22 mouse cellular contexts compared by ENCODE assay signal in genomic region chr1:106406852-106407251, GRCm38 (mm10).
DNase-seq lines count a peak whose midpoint lies in the region; ATAC-seq lines count a peak whose summit lies in the region.
"Had no signal": no experiment of that assay in that cellular context is flagged by ENCODE, and none has a peak within 500 bp of the region (broad histone marks: within the 10 kb centered on the region; RNA-seq: fewer than 3 reads in every experiment).

No protein-coding gene starts in this region.

- intact Hi-C loops in left cerebral cortex, postnatal 4 days (cut with DNase I), result no loop called here
- intact Hi-C loops in left cerebral cortex, postnatal 36 days (cut with DNase I), result no loop called here

- DNase-seq in left cerebral cortex, postnatal 4 days, result peak; percentile 34
- no peak for DNase-seq in left cerebral cortex, postnatal 36 days (ENCODE audit: low spot score in 2 of 2)
- peak; percentile 68 for DNase-seq in brain, adult 2 months (ENCODE audit: low read depth, low spot score)
- peak; percentile 77 for DNase-seq in layer of hippocampus, adult 11-12 months (ENCODE audit: low spot score)
- peak; percentile 9 for DNase-seq in limb, embryonic 10.5 days (ENCODE audit: low spot score)
- DNase-seq: adrenal gland, adult 2 months; cerebellum, adult 11 months; cerebellum, postnatal 36 days; gastrocnemius, postnatal 10 days; heart, adult 18-20 months; kidney, adult 2 months; kidney, postnatal 14 days; lung, adult 18-20 months; lung, postnatal 36 days had no signal

- no peaks in the 10 kb centered on the region for H3K4me1 ChIP-seq in limb, embryonic 10.5 days
- H3K4me1 ChIP-seq in intestine, embryonic 16.5 days (ENCODE audit: control insufficient read depth, insufficient read depth, low read length), result no peaks in the 10 kb centered on the region
- H3K4me1 ChIP-seq in hindbrain, embryonic 13.5 days (replicated peaks), result no peaks in the 10 kb centered on the region; the same call in 1 of the 2 replicates
- H3K4me1 ChIP-seq: limb, embryonic 15.5 days had no signal

- no peaks in the 10 kb centered on the region for H3K27me3 ChIP-seq in limb, embryonic 10.5 days (ENCODE audit: low read depth, poor library complexity, severe bottlenecking)
- no peaks in the 10 kb centered on the region for H3K27me3 ChIP-seq in intestine, embryonic 16.5 days (replicated peaks; ENCODE audit: control insufficient read depth, insufficient read depth, low read length)
- H3K27me3 ChIP-seq in hindbrain, embryonic 13.5 days, result no peaks in the 10 kb centered on the region
- H3K27me3 ChIP-seq: heart, embryonic 15.5 days; limb, embryonic 15.5 days had no signal

- ATAC-seq in intestine, embryonic 16.5 days, result no peak
- ATAC-seq in hindbrain, embryonic 13.5 days (ENCODE audit: low FRiP score), result no peak
- ATAC-seq: CD4-positive, CD25-positive, alpha-beta regulatory T cell, adult 4 months had no signal

- no peaks in the 10 kb centered on the region for H3K9me3 ChIP-seq in limb, embryonic 10.5 days (replicated peaks)
- H3K9me3 ChIP-seq in intestine, embryonic 16.5 days (ENCODE audit: control insufficient read depth, low read length), result no peaks in the 10 kb centered on the region
- H3K9me3 ChIP-seq in hindbrain, embryonic 13.5 days, result no peaks in the 10 kb centered on the region
- H3K9me3 ChIP-seq: G1E; heart, embryonic 15.5 days; limb, embryonic 15.5 days; midbrain, embryonic 10.5 days had no signal

- no peak overlapping the region for H3K4me3 ChIP-seq in limb, embryonic 10.5 days
- H3K4me3 ChIP-seq in intestine, embryonic 16.5 days (ENCODE audit: low read length), result no peak overlapping the region
- H3K4me3 ChIP-seq in hindbrain, embryonic 13.5 days, result no peak overlapping the region
- H3K4me3 ChIP-seq: heart, embryonic 15.5 days; left cerebral cortex, adult 2 months; limb, embryonic 15.5 days; midbrain, embryonic 10.5 days had no signal

- WGBS in limb, embryonic 10.5 days, result 81% methylated on average over 1 of the region's 1 CpGs
- 60% methylated on average over 1 of the region's 1 CpGs for WGBS in intestine, embryonic 16.5 days
- WGBS in hindbrain, embryonic 13.5 days, result 47% methylated on average over 1 of the region's 1 CpGs

- H3K36me3 ChIP-seq in limb, embryonic 10.5 days, result no peaks in the 10 kb centered on the region
- no peaks in the 10 kb centered on the region for H3K36me3 ChIP-seq in intestine, embryonic 16.5 days (ENCODE audit: control insufficient read depth, insufficient read depth, low read length)
- no peaks in the 10 kb centered on the region for H3K36me3 ChIP-seq in hindbrain, embryonic 13.5 days
- H3K36me3 ChIP-seq: G1E; heart, embryonic 15.5 days; limb, embryonic 15.5 days; midbrain, embryonic 10.5 days had no signal

- H3K4me2 ChIP-seq in intestine, embryonic 16.5 days (ENCODE audit: low read depth, low read length), result no peak overlapping the region
- H3K4me2 ChIP-seq in hindbrain, embryonic 13.5 days, result no peak overlapping the region
- H3K4me2 ChIP-seq: heart, embryonic 15.5 days; limb, embryonic 15.5 days had no signal

- H3K27ac ChIP-seq in limb, embryonic 10.5 days, result no peak overlapping the region
- no peak overlapping the region for H3K27ac ChIP-seq in intestine, embryonic 16.5 days (ENCODE audit: low read length)
- no peak overlapping the region for H3K27ac ChIP-seq in hindbrain, embryonic 13.5 days
- H3K27ac ChIP-seq: heart, embryonic 15.5 days; left cerebral cortex, adult 2 months; limb, embryonic 15.5 days; midbrain, embryonic 10.5 days had no signal

- no peak overlapping the region for H3K9ac ChIP-seq in intestine, embryonic 16.5 days (ENCODE audit: low read depth, low read length)
- H3K9ac ChIP-seq in hindbrain, embryonic 13.5 days, result no peak overlapping the region; the same call in 1 of the 2 replicates
- H3K9ac ChIP-seq: heart, embryonic 15.5 days; limb, embryonic 15.5 days had no signal

Comparison
In these comparisons a context has a peak if more than half of its experiments do, and no peak if none do; other contexts are left out.
1. DNase-seq: peak in left cerebral cortex, postnatal 4 days (single experiment), brain, adult 2 months (single experiment), layer of hippocampus, adult 11-12 months (single experiment) and limb, embryonic 10.5 days (single experiment); none in left cerebral cortex, postnatal 36 days (0 of 2).